Mouse (Mus musculus): ENCODE results near the gene Nudt7. TPM values are rescaled to one million over a fixed set of nuclear protein-coding genes. Genes with fewer than 3 reads are reported as not detected.

Gene Nudt7
- total RNA-seq (2012; rRNA removed), result 7.9 and 9.2 TPM in 2 replicates
- 16.0 and 16.5 TPM in 2 replicates for total RNA-seq (2014; rRNA removed)
- 9.8 and 9.9 TPM in 2 replicates for polyA plus RNA-seq (2012; ENCODE audit: insufficient read length, low read depth)

DNA sequence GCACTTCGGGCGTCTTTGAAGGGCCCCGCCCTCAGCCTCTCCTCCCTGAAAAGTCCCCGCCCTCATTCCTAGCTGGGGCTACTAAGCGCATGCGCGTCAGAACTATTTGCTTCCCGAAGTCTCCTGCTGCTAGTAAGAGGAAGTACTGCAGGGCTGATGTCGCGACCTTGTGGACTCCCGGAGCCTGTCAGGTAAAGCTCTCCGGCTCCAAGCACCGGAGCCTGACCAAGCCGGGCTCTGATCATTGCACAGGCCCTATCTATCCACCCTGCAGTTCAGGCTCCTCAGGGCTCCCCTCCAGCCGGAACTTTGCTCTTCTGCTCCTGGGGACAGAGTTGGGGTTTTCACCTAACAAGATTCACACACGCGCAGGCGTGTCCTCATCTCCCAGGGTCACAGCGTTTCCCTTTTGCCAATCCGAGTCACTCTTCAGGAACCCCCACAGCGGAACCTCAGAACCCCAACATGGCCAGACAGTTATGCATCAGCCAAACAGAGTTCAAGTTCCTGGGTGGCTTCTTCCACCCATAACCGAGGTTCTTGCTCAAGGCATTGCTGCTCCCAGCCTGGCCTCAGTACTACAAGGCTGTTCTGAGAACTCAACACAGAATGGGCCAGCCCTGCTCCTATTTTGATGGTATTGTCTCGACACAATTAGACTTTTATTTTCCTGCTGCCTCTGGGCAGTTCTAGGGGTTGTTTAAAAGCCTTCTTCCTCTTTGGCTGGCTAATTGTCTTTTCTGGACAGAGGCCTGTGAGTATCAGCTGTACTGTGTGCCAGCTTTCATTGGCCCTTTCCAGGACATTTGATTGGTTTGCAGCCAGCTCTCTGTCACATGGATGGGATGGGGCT is at the start of gene Nudt7:
Gene Nudt7 (plus strand): TSS at position 48 of the 853 bp plus-strand sequence.
- no peaks in the 10 kb centered on the region for H3K9me3 ChIP-seq (replicated peaks; ENCODE audit: low read length)
- dilution Hi-C loops (cut with MboI; ENCODE audit: extremely low pct_ligation_motif_present, extremely low pct_unique_long_range_greater_than_20kb, low sequenced_read_pairs), result no loop called here
- peaks cover 14% of the 10 kb centered on the region for H3K27me3 ChIP-seq (replicated peaks)
- H3K9ac ChIP-seq (ENCODE audit: insufficient read depth, low read depth), result peak within 1 kb of the TSS; percentile 83
- H3K79me2 ChIP-seq (replicated peaks; ENCODE audit: control insufficient read depth, extremely low read depth, insufficient read depth, poor library complexity, severe bottlenecking), result no peaks in the 10 kb centered on the region
- TF ChIP-seq JUND (conservative IDR thresholded peaks at IDR 0.05; ENCODE audit: low read depth, low read length) (no peak), NRF1 (IDR thresholded peaks at IDR 0.05; ENCODE audit: low read depth, low read length) (peak; percentile 94), TBP (conservative IDR thresholded peaks at IDR 0.05; ENCODE audit: low read depth, low read length) (peak; percentile 84), MAX (IDR thresholded peaks at IDR 0.05; ENCODE audit: low read length) (0 out of 2 replicates have a peak, but pooled peaks have one; percentile 35), MAZ (IDR thresholded peaks at IDR 0.05; ENCODE audit: low read depth, low read length) (0 out of 2 replicates have a peak, but pooled peaks have one; percentile 36), ETS1 (conservative IDR thresholded peaks at IDR 0.05; ENCODE audit: low read depth, low read length) (no peak), KAT2A (IDR thresholded peaks at IDR 0.05; ENCODE audit: insufficient replicate concordance, low read length) (no peak), SIN3A (IDR thresholded peaks at IDR 0.05; ENCODE audit: low read length) (peak; percentile 64), TCF12 (IDR thresholded peaks at IDR 0.05; ENCODE audit: low read depth, low read length) (peak; percentile 58), CHD1 (IDR thresholded peaks at IDR 0.05; ENCODE audit: low read depth, low read length) (no peak), ELF1 (IDR thresholded peaks at IDR 0.05; ENCODE audit: low read depth, low read length) (peak; percentile 81), MXI1 (IDR thresholded peaks at IDR 0.05; ENCODE audit: low read depth, low read length) (peak; percentile 75), ZKSCAN1 (IDR thresholded peaks at IDR 0.05; ENCODE audit: borderline replicate concordance, low read depth, low read length) (no peak), NELFE (IDR thresholded peaks at IDR 0.05; ENCODE audit: low read depth, low read length) (peak; percentile 82), POLR2A (IDR thresholded peaks at IDR 0.05; ENCODE audit: low read depth, low read length) (peak; percentile 92)
- H3K4me3 ChIP-seq (replicated peaks in 1 of 3; ENCODE audit: low read depth in 2 of 3, low read length in 2 of 3, poor library complexity in 1 of 3), result peak within 1 kb of the TSS; percentile 75 to 81 (median 76)
- no peak within 1 kb of the TSS for H3K27ac ChIP-seq (ENCODE audit: insufficient read depth, low read depth)
- peaks cover 8 to 17% of the 10 kb centered on the region in 2 experiments; a peak in 3 of 4 replicates for H3K4me1 ChIP-seq (ENCODE audit: control insufficient read depth in 1 of 2, insufficient read depth in 2 of 2)
- in situ Hi-C loops (cut with MboI; ENCODE audit: low pct_ligation_motif_present, low pct_unique_long_range_greater_than_20kb, low sequenced_read_pairs), result no loop called here
- DNase-seq (ENCODE audit: extremely low read depth), result peak; percentile 97
- peak within 1 kb of the TSS; percentile 89 for H3K4me2 ChIP-seq (ENCODE audit: insufficient read depth, low read depth, poor library complexity, severe bottlenecking)
- peaks cover 0 to 26% of the 10 kb centered on the region in 2 experiments for H3K36me3 ChIP-seq (replicated peaks in 1 of 2; ENCODE audit: control insufficient read depth in 1 of 2, insufficient read depth in 1 of 2, low read length in 1 of 2)

DNA sequence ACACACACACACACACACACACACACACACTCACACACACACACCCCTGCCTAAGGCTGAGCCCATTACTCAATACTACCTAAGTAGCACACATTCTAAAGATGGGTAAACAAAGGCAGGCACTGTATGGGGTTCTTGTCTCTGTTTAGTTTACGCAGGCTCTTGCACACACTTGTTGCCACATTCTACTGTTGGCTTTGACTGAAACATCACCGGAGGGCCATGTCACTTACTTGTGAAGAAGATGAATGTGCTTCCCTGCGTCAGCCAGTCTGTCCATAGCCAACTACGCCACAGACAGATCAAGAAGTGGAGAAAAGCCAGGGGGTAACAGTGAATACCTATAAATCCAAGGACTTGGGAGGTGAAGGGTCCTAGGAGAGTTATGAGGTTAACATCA is 45.4 kb upstream of the Nudt7 start:
- no peak overlapping the region for H3K9ac ChIP-seq (ENCODE audit: insufficient read depth, low read depth)
- in situ Hi-C loops (cut with MboI; ENCODE audit: low pct_ligation_motif_present, low pct_unique_long_range_greater_than_20kb, low sequenced_read_pairs), result no loop called here
- H3K9me3 ChIP-seq (replicated peaks; ENCODE audit: low read length), result peaks cover 11% of the 10 kb centered on the region
- H3K27me3 ChIP-seq (replicated peaks), result no peaks in the 10 kb centered on the region
- dilution Hi-C loops (cut with MboI; ENCODE audit: extremely low pct_ligation_motif_present, extremely low pct_unique_long_range_greater_than_20kb, low sequenced_read_pairs), result no loop called here
- no peak for DNase-seq (ENCODE audit: extremely low read depth)
- TF ChIP-seq CTCF (conservative IDR thresholded peaks at IDR 0.05 in 1 of 2, IDR thresholded peaks at IDR 0.05 in 1 of 2; ENCODE audit: low read depth in 2 of 2, low read length in 2 of 2), result no peak
- H3K36me3 ChIP-seq (replicated peaks in 1 of 2; ENCODE audit: control insufficient read depth in 1 of 2, insufficient read depth in 1 of 2, low read length in 1 of 2), result no peaks in the 10 kb centered on the region
- no peak overlapping the region for H3K4me2 ChIP-seq (ENCODE audit: insufficient read depth, low read depth, poor library complexity, severe bottlenecking)
- H3K79me2 ChIP-seq (replicated peaks; ENCODE audit: control insufficient read depth, extremely low read depth, insufficient read depth, poor library complexity, severe bottlenecking), result no peaks in the 10 kb centered on the region
- H3K27ac ChIP-seq (ENCODE audit: insufficient read depth, low read depth), result no peak overlapping the region
- no peaks in the 10 kb centered on the region for H3K4me1 ChIP-seq (ENCODE audit: control insufficient read depth in 1 of 2, insufficient read depth in 2 of 2)
- no peak overlapping the region for H3K4me3 ChIP-seq (replicated peaks in 1 of 3; ENCODE audit: low read depth in 2 of 3, low read length in 2 of 3, poor library complexity in 1 of 3)

Measured in CH12.LX (cell line).